Mouse (Mus musculus) embryo, embryonic 11.5 days (tissue): ENCODE data around the gene Tmc3.

Experiments
- DNase-seq: peaks from one replicate; pipeline ENCODE4 v3.0.0-alpha.2; 2012; ENCODE audit warnings: low read depth, low spot score

Gene Tmc3

DNA sequence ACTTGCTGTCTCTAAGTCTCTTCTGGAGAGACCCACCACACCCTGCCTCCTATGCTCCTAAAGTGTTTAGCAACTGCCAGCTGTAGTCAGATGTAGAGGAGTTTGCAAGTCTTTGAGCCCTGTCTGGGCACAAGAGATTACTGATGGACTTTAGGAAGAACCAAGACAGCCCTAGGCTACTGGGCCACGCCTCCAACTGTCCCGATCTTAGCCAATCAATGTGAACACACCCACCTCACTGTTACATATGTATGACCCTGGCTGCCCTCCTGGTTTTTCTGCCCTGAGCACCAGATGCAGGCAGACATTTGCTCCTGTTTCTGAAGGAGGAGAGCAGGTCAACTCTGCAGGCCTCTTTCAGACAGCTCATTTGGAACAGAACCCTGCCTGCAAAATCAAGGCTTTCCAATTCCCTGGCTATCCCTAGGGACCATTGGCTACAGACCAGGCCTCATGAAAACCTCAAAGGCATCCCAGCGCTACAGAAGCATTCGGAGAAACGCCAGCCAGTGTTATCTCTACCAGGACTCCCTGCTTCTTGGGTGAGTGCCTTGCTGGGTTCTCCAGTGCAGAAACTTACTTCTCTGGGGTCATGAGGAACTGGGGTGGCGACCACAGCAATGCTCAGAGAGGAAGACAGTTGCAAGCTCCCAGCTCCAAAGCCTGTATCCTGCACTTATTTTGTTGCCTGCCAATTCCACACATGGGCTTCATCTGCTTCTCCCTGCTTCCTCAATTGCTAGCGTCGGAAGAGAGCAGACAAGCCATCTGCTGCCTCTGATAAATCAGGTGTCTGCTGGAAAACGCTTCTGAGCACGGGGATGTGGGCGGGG, at the start of gene Tmc3:
Gene Tmc3, plus strand, starts transcription at position 289 of the 833 bp plus-strand sequence.
- DNase-seq, result no peak

DNA sequence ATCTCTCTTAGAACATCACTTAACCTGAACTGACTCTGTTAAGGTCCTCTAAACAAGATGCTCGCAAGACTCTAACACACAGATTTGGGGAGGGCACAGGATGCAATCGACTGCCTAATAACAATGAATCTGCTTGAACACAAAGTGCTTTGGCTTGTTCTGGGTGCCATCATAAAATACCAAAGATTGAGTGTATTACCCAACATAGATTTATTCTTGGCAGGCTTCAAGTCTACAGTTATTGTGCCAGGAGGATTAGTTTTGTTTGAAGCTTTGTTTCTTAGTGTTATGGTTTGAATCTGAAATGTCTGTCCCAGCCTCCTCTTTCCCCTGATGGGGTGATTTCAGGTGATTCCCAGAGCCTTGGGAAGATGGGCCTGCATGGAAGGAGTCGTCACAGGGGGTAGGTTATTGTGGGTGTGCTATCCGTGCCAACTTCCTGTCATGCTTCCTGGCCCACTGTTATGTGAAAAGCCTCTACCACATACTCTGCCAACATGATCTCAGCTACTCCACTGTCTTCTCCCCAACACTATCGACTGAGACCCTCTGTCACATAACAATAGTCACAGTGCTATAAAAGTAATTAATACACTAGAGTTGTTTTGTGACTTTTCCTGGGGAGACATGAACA, 43.1 kb upstream of the Tmc3 start:
- DNase-seq, result no peak

- no peak for DNase-seq
Measured at GRCm38 (mm10) chr7:83548686-83549352, 35.9 kb upstream of the Tmc3 start.

DNA sequence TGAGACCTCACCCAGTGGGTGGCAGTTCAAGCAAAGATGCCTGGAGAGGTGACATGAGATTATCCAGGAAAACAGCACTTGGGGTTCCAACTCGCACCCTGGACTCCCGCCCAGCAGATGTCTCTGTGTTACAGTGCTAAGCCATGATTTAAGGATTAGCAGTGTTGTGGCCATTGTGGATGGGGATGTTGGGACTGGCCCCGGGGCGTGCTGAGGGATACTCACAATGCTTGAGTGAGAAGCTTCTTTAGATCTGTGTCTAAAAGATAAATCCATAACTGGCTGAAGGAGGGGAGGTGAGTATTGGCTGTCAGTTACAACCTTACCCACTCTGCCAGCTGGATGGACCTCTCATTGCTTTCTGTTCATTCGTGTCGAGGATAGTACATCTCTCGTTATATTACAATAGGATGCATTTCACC, 35.4 kb upstream of the Tmc3 start:
- no peak for DNase-seq

- DNase-seq, result peak; percentile 53
Measured at GRCm38 (mm10) chr7:83549951-83550407, 34.7 kb upstream of the Tmc3 start.

- DNase-seq, result no peak
Measured at GRCm38 (mm10) chr7:83554477-83554876, 30.2 kb upstream of the Tmc3 start.

GRCm38 (mm10) chr7:83556488-83556887, 28.2 kb upstream of the Tmc3 start:
- DNase-seq, result no peak

GRCm38 (mm10) chr7:83558741-83559280, 25.9 kb upstream of the Tmc3 start:
- no peak for DNase-seq

DNA sequence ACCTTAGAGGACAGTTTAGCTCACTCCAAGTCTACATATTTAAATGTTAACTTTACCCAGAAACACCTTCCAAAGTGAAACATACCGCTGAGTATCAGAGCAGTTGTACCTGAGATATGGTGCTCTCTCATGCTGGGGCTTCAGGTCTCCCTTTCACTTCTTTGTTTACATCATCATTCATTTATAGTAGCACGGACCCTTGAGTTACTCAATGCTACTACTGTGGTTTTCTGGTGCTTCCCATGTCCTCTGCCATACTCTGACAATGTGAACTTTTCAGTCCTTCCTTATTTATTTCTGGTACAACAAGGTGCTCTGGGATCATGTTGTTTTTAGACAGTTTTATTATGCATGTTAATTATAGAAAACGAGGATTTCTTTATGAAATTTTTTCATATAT, 25.2 kb upstream of the Tmc3 start:
- no peak for DNase-seq

GRCm38 (mm10) chr7:83561849-83562248, 22.9 kb upstream of the Tmc3 start:
- no peak for DNase-seq

DNA sequence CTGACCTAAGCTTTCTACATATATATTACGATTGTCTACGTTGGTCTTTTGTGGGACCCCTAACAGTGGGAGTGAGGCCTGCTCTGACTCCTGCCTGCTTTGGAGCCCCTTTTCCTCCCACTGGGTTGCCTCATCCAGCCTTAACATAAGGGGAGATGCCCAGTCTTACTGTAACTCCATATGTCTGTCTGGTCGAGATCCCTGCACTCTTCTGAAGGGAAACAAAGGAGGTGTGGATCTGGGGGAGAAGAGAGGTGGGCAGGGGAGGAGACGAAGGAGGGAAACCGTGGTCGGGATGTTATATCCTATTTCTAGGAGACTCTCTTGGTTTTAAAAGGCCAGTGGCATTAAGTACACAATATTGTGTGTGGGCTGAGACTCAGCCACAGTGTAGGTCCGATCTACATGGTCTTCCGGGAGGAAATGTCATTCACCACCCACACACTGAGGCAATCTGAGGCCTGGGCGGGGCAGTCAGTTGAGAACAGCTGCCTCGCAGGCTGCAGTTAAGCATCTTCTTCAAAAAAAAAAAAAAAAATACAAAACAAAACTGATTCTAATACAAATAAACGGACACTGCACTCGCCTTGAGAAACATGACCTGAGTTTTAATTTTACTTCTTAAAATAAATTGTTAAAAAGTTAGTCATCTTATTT, 20.0 kb upstream of the Tmc3 start:
- no peak for DNase-seq

GRCm38 (mm10) chr7:83565976-83566375, 18.8 kb upstream of the Tmc3 start:
- no peak for DNase-seq

DNA sequence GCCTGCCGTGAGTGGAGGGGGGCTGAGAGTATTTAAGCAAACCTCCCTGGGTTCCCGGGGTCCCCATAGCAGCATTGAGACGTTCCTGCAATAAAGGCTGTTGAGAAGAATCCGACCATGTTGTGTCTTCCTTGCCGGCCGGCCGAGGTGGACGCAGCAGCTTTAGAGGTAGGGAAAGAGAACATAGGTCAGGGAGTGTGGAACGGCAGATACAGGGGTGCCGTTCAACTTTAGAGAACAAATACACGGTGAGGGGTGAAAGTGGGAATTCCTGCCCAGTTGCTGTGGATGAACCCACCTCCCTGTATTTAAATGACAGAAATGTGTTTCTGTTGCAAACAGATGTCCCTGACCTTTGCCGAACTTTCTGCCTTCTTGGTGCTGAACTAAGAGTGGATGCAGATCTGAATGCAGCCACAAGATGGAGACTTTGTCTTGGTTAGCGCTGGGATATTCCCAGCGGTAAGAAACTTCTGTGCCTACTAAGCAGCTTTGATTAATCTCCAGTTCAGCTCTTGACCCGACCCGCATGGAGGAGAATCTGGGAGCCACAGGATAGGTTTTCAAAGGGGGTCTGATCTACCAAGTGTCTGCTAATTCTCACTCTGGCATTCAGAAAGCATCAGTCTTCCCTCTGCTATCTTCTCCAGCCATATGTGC, 16.8 kb upstream of the Tmc3 start:
- DNase-seq, result peak; percentile 29

- no peak for DNase-seq
Measured at GRCm38 (mm10) chr7:83568815-83569214, 15.9 kb upstream of the Tmc3 start.

- DNase-seq, result no peak
Measured at GRCm38 (mm10) chr7:83569436-83569835, 15.3 kb upstream of the Tmc3 start.

- no peak for DNase-seq
Measured at GRCm38 (mm10) chr7:83571077-83571476, 13.7 kb upstream of the Tmc3 start.

DNA sequence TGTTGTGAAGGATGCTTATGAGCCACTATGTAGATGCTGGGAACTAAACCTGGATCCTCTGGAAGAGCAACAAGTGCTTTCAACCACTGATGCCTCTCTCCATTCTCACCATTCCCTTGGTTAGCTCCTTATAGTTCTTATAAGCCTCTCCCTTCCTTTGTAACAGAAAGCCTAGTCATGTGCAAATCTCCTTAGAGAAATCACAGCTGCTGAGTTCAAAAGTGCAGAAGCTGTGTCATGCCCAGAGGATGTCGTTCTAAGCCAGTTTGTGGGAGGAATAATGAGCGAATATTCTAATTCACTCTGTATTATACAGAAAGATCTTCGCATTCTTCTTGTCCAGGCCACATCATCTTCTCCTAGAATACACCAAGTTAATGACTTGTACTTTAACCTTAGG, 12.8 kb upstream of the Tmc3 start:
- DNase-seq, result no peak

- DNase-seq, result no peak
Measured at GRCm38 (mm10) chr7:83572451-83572850, 12.3 kb upstream of the Tmc3 start.

DNA sequence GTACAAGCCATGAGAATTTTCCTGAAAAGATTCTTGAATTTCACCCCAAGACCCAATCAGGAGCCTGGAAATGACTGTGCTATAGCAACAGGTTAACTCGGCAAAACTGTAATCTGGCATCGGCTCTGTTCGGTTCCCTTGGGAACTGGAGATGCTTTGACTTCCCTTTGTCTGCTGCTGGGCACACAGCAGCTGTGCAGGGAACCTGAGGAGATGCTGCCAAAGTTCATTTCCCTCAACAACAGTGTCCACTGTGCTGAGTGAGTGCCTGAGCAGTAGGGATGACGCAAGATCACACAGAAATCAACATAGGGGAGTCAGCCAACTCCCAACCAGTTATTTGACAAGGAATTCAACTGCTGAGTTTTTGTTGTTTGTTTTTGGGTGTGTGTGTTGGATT, 3.8 kb upstream of the Tmc3 start:
- no peak for DNase-seq

- no peak for DNase-seq
Measured at GRCm38 (mm10) chr7:83594056-83594455, 9.3 kb downstream of the Tmc3 start.

DNA sequence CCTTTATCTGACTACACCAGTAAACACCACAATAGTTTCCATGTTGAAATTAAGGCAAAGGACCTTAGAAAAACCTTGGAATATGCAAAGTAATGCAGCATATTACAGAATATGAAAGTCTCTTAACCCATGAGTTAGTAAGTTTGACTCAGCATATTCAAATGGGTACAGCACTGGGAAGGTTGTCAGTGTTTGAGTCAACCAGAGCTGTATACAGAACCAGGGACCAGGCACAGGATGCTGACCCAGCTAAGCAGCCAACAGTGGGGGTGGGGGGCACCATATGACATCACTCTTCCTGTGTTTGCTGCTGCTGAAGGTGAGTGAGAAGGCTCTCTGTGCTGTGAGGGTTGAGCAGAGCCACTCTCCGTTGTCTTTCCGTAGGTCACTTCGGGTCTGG, 12.3 kb downstream of the Tmc3 start:
- no peak for DNase-seq
